In the genomic region with DNA sequence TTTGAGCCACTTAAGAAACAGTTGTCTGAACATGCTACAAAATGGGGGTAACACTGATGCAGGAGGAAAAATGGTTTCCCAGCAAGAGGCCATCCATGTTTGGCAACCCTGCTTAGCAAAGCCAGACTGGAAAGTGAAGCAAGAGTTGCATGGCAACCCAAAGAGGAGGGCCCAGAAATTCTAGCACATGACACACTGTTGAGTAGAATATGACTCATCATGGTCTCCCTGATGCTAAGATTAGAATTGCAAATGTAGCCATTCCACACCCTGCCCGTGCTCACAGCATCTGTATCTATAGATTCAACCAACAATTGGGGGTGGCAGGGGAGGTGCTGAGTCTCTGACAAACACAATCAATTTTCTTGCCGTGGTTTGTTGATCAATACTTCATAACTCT, we compare ENCODE assay signal across 13 mouse cellular contexts.
DNase-seq lines count a peak whose midpoint lies in the region; ATAC-seq and TF ChIP-seq lines count a peak whose summit lies in the region.
"Had no signal": no experiment of that assay in that cellular context is flagged by ENCODE, and none has a peak within 500 bp of the region (broad histone marks: within the 10 kb centered on the region; RNA-seq: fewer than 3 reads in every experiment).

No protein-coding gene starts in this region.

- no peaks in the 10 kb centered on the region for H3K27me3 ChIP-seq in neural tube, embryonic 13.5 days
- H3K27me3 ChIP-seq in cerebellum, adult 2 months (ENCODE audit: control insufficient read depth, insufficient read depth, low read length) = no peaks in the 10 kb centered on the region
- H3K27me3 ChIP-seq: heart, embryonic 13.5 days; limb, embryonic 13.5 days; lung, embryonic 15.5 days had no signal

- H3K9me3 ChIP-seq in neural tube, embryonic 13.5 days = no peaks in the 10 kb centered on the region
- H3K9me3 ChIP-seq: heart, embryonic 13.5 days; limb, embryonic 13.5 days; lung, embryonic 15.5 days had no signal

- no peak for TF ChIP-seq CTCF in bone marrow macrophage, adult 2 months (IDR thresholded peaks at IDR 0.05; ENCODE audit: low read depth, low read length)
- no peak for TF ChIP-seq CTCF in olfactory bulb, adult 2 months (IDR thresholded peaks at IDR 0.05; ENCODE audit: insufficient read depth, low read depth, low read length)
- TF ChIP-seq CTCF in cerebellum, adult 2 months (IDR thresholded peaks at IDR 0.05; ENCODE audit: borderline replicate concordance, insufficient read depth, low read depth, low read length) = no peak

- H3K4me2 ChIP-seq in neural tube, embryonic 13.5 days = no peak overlapping the region
- H3K4me2 ChIP-seq: heart, embryonic 13.5 days; limb, embryonic 13.5 days; lung, embryonic 15.5 days had no signal

- no peak for TF ChIP-seq POLR2A in bone marrow macrophage, adult 2 months (IDR thresholded peaks at IDR 0.05; ENCODE audit: borderline replicate concordance, low read depth, low read length)
- no peak for TF ChIP-seq POLR2A in olfactory bulb, adult 2 months (IDR thresholded peaks at IDR 0.05; ENCODE audit: insufficient read depth, low read depth, low read length)
- no peak for TF ChIP-seq POLR2A in cerebellum, adult 2 months (IDR thresholded peaks at IDR 0.05; ENCODE audit: borderline replicate concordance, insufficient read depth, low read length)

- H3K27ac ChIP-seq in neural tube, embryonic 13.5 days (replicated peaks) = peak overlapping the region; percentile 78
- peak overlapping the region; percentile 27; the same call in 1 of the 2 replicates for H3K27ac ChIP-seq in bone marrow macrophage, adult 2 months (ENCODE audit: insufficient read depth, low read depth, low read length)
- H3K27ac ChIP-seq in olfactory bulb, adult 2 months (ENCODE audit: insufficient read depth, low read depth, low read length) = peak overlapping the region; percentile 77
- no peak overlapping the region for H3K27ac ChIP-seq in cerebellum, adult 2 months (ENCODE audit: insufficient read depth, low read length)
- H3K27ac ChIP-seq: heart, embryonic 13.5 days; limb, embryonic 13.5 days; lung, embryonic 15.5 days had no signal

- ATAC-seq in neural tube, embryonic 13.5 days (ENCODE audit: low read depth) = peak; percentile 44; the same call in 1 of the 2 replicates

- H3K4me1 ChIP-seq in neural tube, embryonic 13.5 days (replicated peaks) = peaks cover 30% of the 10 kb centered on the region
- peaks cover 24% of the 10 kb centered on the region for H3K4me1 ChIP-seq in bone marrow macrophage, adult 2 months (ENCODE audit: control insufficient read depth, insufficient read depth, low read length)
- peaks cover 7% of the 10 kb centered on the region for H3K4me1 ChIP-seq in olfactory bulb, adult 2 months (ENCODE audit: control insufficient read depth, insufficient read depth, low read length)
- no peaks in the 10 kb centered on the region for H3K4me1 ChIP-seq in cerebellum, adult 2 months (ENCODE audit: control insufficient read depth, insufficient read depth, low read length)

- 48% methylated on average over 2 of the region's 2 CpGs for WGBS in neural tube, embryonic 13.5 days
- WGBS in olfactory bulb, adult 2 months = 36% methylated on average over 2 of the region's 2 CpGs
- 81% methylated on average over 2 of the region's 2 CpGs for WGBS in cerebellum, adult 2 months

- peak; percentile 35 for DNase-seq in heart, adult 11 months
- DNase-seq in heart, adult 18-20 months = no peak
- no peak for DNase-seq in neural tube, embryonic 10.5 days (ENCODE audit: extremely low spot score, low spot score)
- no peak for DNase-seq in cerebellum, adult 2 months
- DNase-seq: cerebellum, adult 18-20 months; kidney, postnatal 36 days; thymus, postnatal 4 days had no signal

- H3K4me3 ChIP-seq in neural tube, embryonic 13.5 days = no peak overlapping the region
- H3K4me3 ChIP-seq in bone marrow macrophage, adult 2 months (ENCODE audit: insufficient read depth, low read length) = no peak overlapping the region
- no peak overlapping the region for H3K4me3 ChIP-seq in olfactory bulb, adult 2 months (ENCODE audit: insufficient read depth, low read depth, low read length)
- no peak overlapping the region for H3K4me3 ChIP-seq in cerebellum, adult 2 months (replicated peaks; ENCODE audit: insufficient read depth, low read depth, low read length)
- H3K4me3 ChIP-seq: heart, embryonic 13.5 days; limb, embryonic 13.5 days; lung, embryonic 15.5 days had no signal

- peaks cover 5% of the 10 kb centered on the region; the same call in 1 of the 2 replicates for H3K36me3 ChIP-seq in neural tube, embryonic 13.5 days
- H3K36me3 ChIP-seq: heart, embryonic 13.5 days; limb, embryonic 13.5 days; lung, embryonic 15.5 days had no signal

- no peak overlapping the region for H3K9ac ChIP-seq in neural tube, embryonic 13.5 days
- H3K9ac ChIP-seq: heart, embryonic 13.5 days; limb, embryonic 13.5 days; lung, embryonic 15.5 days had no signal
